Mouse (Mus musculus) midbrain, embryonic 16.5 days (tissue): Measurements from ENCODE around the gene Zbtb22. TPM values are rescaled to one million over a fixed set of nuclear protein-coding genes. Genes with fewer than 3 reads are reported as not detected.
A peak's percentile ranks its signal among the peaks of the same experiment; 100 is the strongest.
"Not testable (repeated sequence)": the region's sequence is repeated elsewhere in the genome, so short reads cannot be mapped to it uniquely, and the experiment has no call there.

Experiments used
- ATAC-seq: fragments of 200-750 bp; cut with Nextera tagmentation; 2 replicates; pipeline ENCODE4 v1.8.0; 2017; ENCODE audit warnings: moderate TSS enrichment
- H3K27ac ChIP-seq: fragments of 300-500 bp; sonication (generic); 2 replicates; pipeline ENCODE4 v1.5.1; 2014; ENCODE audit warnings: mild to moderate bottlenecking, low read length, mixed read lengths
- H3K27me3 ChIP-seq: fragments of 300-500 bp; sonication (generic); 2 replicates; pipeline ENCODE4 v1.6.1; 2014; ENCODE audit warnings: low read depth, low read length, mixed read lengths; ENCODE audit not compliant: control insufficient read depth, insufficient read depth
- H3K36me3 ChIP-seq: fragments of 300-500 bp; sonication (generic); 2 replicates; pipeline ENCODE4 v1.6.1; 2014; ENCODE audit warnings: mild to moderate bottlenecking, low read length, moderate library complexity, mixed read lengths; ENCODE audit not compliant: control insufficient read depth, insufficient read depth
- H3K4me1 ChIP-seq: fragments of 300-500 bp; sonication (generic); 2 replicates; pipeline ENCODE4 v1.6.1; 2014; ENCODE audit warnings: mild to moderate bottlenecking, low read length, mixed read lengths; ENCODE audit not compliant: control insufficient read depth, insufficient read depth
- H3K4me2 ChIP-seq: fragments of 300-500 bp; sonication (generic); 2 replicates; pipeline ENCODE4 v1.6.1; 2014; ENCODE audit warnings: mild to moderate bottlenecking, low read length, mixed read lengths
- H3K4me3 ChIP-seq: fragments of 300-500 bp; sonication (generic); 2 replicates; pipeline ENCODE4 v1.5.1; 2014; ENCODE audit warnings: low read depth, mild to moderate bottlenecking, low read length, moderate library complexity, mixed read lengths
- H3K9ac ChIP-seq: fragments of 300-500 bp; sonication (generic); 2 replicates; pipeline ENCODE4 v1.6.1; 2014; ENCODE audit warnings: low read depth, low read length, mixed read lengths
- H3K9me3 ChIP-seq: fragments of 300-500 bp; sonication (generic); replicated peaks from 2 replicates; pipeline ENCODE4 v1.6.1; 2014; ENCODE audit warnings: mild to moderate bottlenecking, low read length, mixed read lengths; ENCODE audit not compliant: control insufficient read depth, poor library complexity, severe bottlenecking
- WGBS: fragments of 180-500 bp; shearing (Covaris S2); extraction: QIAGEN DNeasy Blood & Tissue Kit; methylation state at CpG from one replicate; pipeline ENCODE4 v1.1.7; 2014; 5-methylcytosine and 5-hydroxymethylcytosine counted together
- polyA plus RNA-seq: library from polyadenylated mRNA; unstranded; fragments of >200 nt; fragmentation: Nextera tagmentation; extraction: Ambion mirVana; gene quantifications from 2 replicates; pipeline ENCODE4 v1.2.1, GENCODE M21; 2015

Zbtb22 gene
- polyA plus RNA-seq, 1 experiment from 2014 or later, result 16.8 TPM

DNA sequence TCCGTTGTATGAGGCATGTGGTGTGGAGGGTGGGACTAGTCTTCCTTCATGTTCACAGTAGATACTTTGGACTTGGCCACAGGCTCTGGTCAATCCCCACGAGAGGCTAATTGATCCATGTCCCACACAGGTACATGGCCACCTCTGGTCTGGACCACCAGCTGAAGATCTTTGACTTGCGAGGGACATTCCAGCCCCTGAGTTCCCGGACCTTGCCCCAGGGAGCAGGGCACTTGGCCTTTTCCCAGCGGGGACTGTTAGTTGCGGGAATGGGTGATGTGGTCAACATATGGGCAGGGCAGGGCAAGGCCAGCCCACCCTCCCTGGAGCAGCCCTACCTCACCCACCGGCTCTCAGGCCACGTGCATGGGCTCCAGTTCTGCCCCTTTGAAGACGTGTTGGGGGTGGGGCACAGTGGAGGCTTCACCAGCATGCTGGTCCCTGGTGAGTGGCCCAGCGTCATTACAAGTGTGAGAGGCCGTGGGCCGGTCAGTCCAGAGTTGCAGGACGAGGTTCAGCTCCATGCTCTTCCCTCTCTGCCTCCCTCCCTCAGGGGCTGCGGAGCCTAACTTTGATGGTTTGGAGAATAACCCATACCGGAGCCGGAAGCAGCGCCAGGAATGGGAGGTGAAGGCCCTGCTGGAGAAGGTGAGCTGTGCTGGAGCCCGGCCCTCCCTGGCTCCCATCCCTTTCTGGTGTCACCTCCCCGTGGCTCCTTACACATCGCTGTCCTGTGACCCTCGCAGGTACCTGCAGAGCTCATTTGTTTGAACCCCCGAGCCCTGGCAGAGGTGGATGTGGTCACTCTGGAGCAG, 32.6 kb downstream of the Zbtb22 start:
- Histone ChIP-seq H3K9ac (no peak overlapping the region), H3K27me3 (no peaks in the 10 kb centered on the region), H3K4me2 (no peak overlapping the region), H3K9me3 (no peaks in the 10 kb centered on the region), H3K36me3 (peaks cover 34% of the 10 kb centered on the region), H3K4me1 (peaks cover 34% of the 10 kb centered on the region), H3K4me3 (no peak overlapping the region), H3K27ac (no peak overlapping the region)
- ATAC-seq, result no peak
- 87% methylated on average over 22 of the region's 22 CpGs for WGBS

DNA sequence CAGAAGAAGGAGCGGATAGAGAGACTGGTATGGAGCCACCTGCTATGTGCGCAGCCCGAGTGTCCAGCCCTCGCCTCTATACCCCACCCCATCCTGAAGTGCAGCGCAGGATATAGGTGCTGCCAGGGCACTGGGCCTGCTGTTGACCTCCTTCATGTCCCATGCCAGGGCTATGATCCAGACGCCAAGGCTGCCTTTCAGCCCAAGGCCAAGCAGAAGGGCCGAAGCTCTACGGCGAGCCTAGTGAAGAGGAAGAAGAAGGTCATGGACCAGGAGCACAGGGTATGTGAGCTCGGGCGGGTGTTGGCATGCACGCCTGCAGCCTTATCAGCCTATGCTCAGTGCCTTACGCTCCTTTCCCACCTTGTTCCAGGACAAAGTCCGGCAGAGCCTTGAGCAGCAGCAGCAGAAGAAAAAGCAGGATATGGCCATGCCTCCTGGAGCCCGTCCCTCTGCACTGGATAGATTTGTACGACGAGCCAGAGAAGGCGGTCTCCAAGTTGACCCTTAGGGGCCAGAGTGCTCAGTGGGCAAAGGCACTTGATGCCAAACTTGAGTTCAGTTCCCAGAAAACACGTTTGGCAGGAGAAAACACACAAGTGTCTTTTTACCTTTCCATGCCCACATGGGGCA, 33.3 kb downstream of the Zbtb22 start:
- H3K36me3 ChIP-seq, result peaks cover 29% of the 10 kb centered on the region
- 87% methylated on average over 19 of the region's 19 CpGs for WGBS
- no peak overlapping the region for H3K4me3 ChIP-seq
- no peak overlapping the region; the same call in 1 of the 2 replicates for H3K4me2 ChIP-seq
- no peaks in the 10 kb centered on the region for H3K27me3 ChIP-seq
- H3K4me1 ChIP-seq, result peaks cover 40% of the 10 kb centered on the region
- ATAC-seq, result no peak
- H3K9me3 ChIP-seq, result no peaks in the 10 kb centered on the region
- H3K27ac ChIP-seq, result no peak overlapping the region
- H3K9ac ChIP-seq, result no peak overlapping the region

DNA sequence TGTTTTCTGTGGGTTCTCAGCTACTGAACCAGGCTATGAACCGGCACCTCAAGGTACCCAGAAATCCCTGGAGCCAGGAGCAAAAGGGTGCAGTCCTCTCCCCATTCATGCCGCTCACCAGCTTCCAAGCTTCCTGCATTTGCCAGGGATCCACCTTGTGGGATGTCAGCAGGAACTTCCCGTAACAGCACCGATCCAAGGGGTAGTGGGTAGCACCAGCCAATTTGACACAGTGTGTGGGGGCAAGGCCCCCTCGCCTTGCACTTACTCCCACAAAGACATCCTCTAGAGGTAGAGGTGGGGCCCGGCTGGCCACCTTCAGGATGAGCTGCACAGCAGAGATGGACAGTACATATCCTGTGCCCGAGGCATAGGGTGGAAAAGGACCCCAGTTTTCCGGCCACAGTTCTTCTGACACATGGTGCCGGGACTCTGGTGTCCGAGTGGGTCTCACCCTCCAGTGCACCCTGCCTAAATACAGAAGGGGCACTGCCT, 34.5 kb downstream of the Zbtb22 start:
- H3K4me3 ChIP-seq, result peak overlapping the region; percentile 60
- no peak overlapping the region; the same call in 1 of the 2 replicates for H3K27ac ChIP-seq
- H3K27me3 ChIP-seq, result no peaks in the 10 kb centered on the region
- H3K36me3 ChIP-seq, result peaks cover 22% of the 10 kb centered on the region; the same call in 1 of the 2 replicates
- peak overlapping the region; percentile 94 for H3K4me2 ChIP-seq
- WGBS, result 72% methylated on average over 10 of the region's 10 CpGs
- H3K9me3 ChIP-seq, result no peaks in the 10 kb centered on the region
- H3K4me1 ChIP-seq, result peaks cover 48% of the 10 kb centered on the region
- ATAC-seq, result no peak
- peak overlapping the region; percentile 84 for H3K9ac ChIP-seq

DNA sequence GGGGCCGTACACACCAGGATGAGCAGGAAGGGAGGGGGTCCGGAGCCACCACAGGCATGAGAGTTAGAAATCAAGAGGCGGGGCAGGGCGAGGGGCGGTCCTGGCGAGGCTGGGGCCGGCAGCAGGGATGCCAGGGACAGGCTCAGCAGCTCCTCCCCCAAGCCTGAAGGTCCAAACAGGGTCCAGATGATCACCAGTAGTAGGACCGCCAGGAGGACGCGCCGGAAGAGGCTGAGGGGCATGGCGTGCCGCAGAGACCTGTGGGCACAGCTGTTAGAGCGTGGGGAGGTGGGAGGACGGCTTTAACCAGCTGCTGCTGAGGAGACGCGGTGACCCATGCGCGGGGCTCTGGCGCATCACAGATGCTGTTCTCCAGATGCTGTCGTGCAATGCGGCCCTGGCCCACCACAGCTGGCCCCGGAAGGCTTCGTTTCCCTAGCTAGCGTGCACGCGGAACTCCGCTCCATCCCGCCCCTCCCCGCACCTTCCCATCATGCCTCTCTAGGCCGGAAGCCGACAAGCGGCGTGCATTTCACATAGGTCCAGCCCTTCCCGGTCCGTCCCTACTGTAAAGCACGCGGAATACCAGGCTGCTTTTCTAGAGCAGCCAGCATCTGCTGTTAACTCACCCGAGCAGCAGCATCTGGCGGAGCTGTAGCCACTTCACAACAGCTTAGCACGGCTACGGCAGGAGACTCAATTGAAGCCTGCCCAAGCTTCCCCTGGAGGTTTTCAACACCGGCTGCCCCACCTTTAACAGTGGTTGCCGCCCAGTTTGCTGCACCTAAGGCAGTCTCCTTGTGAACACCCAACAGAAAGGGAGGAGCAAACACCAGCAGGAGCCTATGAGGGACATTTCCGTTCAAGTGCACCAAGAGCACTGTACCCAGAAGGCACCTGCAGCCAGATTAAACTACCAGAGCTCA, 35.6 kb downstream of the Zbtb22 start, which contains the start of gene B3galt4:
TSS of gene B3galt4 (minus strand) at position 468 of the 926 bp plus-strand sequence.
- ATAC-seq, result peak; percentile 79
- Histone ChIP-seq H3K27ac (peak within 1 kb of the TSS; percentile 89), H3K4me3 (peak within 1 kb of the TSS; percentile 60), H3K4me1 (peaks cover 49% of the 10 kb centered on the region), H3K9me3 (no peaks in the 10 kb centered on the region), H3K9ac (peak within 1 kb of the TSS; percentile 84), H3K36me3 (peaks cover 16% of the 10 kb centered on the region; the same call in 1 of the 2 replicates), H3K4me2 (peak within 1 kb of the TSS; percentile 94), H3K27me3 (no peaks in the 10 kb centered on the region)
- WGBS, result 1% methylated on average over 45 of the region's 45 CpGs

DNA sequence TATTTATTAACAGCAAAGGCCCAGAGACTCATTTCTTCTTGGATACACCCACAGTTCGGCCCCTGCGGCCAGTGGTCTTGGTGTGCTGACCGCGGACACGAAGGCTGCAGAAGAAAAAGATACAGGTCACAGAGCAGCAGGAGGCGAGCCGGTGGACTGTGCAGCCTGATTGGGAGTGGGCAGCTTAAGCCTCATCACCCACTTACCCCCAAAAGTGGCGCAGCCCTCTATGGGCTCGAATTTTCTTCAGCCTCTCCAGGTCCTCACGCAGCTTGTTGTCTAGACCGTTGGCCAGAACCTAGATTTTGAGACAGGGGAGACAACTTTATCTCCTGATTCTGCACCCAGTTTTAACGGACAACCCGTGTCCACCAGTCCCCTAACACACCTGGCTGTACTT, 36.3 kb downstream of the Zbtb22 start:
- 73% methylated on average over 13 of the region's 13 CpGs for whole genome bisulfite sequencing
- H3K9ac ChIP-seq, H3K27ac ChIP-seq: not testable (repeated sequence)

DNA sequence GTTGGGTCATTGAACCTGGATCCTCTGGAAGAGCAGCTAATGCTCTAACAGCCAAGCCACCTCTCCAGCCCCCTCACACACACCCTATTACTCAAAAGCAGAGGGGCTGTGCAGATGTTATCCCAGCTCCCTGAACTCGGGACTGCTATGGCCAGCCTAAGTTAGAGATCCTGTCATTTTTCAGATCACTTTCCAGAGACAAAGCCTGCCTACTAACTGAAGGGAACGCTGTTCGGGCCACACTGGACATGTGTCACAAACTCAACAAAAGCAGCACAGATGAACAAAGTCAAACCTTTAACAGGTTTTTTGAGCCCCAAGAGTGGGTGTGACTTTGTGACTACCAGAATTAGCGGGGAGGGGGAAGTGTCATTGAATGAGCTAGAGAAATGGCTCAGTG, 37.2 kb downstream of the Zbtb22 start:
- Histone ChIP-seq H3K27ac (no peak overlapping the region), H3K9ac (0 out of 2 replicates have a peak overlapping the region, but pooled peaks have one; percentile 11), H3K4me1 (peaks cover 57% of the 10 kb centered on the region), H3K4me3 (no peak overlapping the region), H3K36me3 (peaks cover 15% of the 10 kb centered on the region; the same call in 1 of the 2 replicates), H3K9me3 (no peaks in the 10 kb centered on the region), H3K27me3 (no peaks in the 10 kb centered on the region), H3K4me2 (no peak overlapping the region)
- ATAC-seq, result no peak
- 87% methylated on average over 4 of the region's 4 CpGs for WGBS

More for the DNA sequence above, 36.3 kb downstream of the Zbtb22 start:
- not testable (repeated sequence) for H3K27me3 ChIP-seq, H3K9me3 ChIP-seq, ATAC-seq, H3K4me3 ChIP-seq
- Histone ChIP-seq H3K36me3 (peaks cover 15% of the 10 kb centered on the region; the same call in 1 of the 2 replicates), H3K4me2 (peak overlapping the region; percentile 94), H3K4me1 (peaks cover 56% of the 10 kb centered on the region)

DNA sequence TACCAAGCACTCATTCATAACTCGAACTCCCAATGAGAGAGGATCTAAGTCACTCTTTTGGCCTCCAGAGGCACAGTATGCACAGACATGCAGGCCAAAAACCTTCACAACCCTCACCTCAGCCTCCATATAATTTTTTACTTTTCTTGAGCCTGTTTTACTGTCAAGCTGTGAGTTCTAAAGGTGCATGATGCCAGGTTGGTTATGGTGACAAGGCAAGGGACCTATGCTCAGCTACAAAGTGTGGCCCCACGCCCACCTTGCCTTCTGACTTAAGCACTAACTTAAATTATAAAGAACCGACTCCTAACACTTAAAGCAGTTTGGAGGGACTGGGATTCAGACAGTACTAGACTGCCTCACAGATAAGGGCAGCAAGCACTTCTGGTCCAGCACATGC, 37.6 kb downstream of the Zbtb22 start:
- Histone ChIP-seq H3K9me3 (no peaks in the 10 kb centered on the region), H3K4me3 (no peak overlapping the region), H3K36me3 (peaks cover 13% of the 10 kb centered on the region; the same call in 1 of the 2 replicates), H3K4me1 (peaks cover 57% of the 10 kb centered on the region), H3K4me2 (no peak overlapping the region), H3K9ac (no peak overlapping the region), H3K27me3 (no peaks in the 10 kb centered on the region), H3K27ac (no peak overlapping the region)
- WGBS, result 83% methylated on average over 3 of the region's 3 CpGs
- ATAC-seq, result no peak

DNA sequence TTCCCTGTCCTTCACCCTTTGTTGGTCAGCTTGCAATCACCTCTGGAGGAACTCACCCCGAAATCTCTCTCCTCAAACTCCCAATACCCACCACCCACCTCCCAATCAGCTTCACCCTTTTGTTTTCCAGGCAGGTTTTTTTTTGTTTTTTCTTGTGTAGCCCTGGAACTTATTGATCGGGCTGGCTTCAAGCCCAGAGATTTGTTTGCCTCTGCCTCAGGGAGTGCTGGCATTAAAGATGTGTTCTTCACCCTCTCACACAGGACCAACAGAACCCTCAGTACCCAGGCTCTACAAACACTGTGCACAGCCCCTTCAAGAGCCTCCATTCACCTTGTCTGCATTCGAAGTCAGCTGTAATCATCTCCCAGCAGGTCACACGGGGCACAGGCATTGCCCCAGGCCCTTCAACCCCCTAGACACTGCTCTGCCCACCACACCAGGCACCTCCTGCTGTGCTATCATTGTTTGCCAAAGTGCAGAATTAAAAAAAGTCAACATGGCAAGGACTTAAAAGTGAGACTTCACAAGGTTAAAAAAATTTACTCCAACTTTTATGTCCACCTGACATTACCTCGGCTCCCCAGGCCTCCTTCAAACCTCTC, 38.4 kb downstream of the Zbtb22 start:
- Histone ChIP-seq H3K36me3 (peaks cover 11% of the 10 kb centered on the region; the same call in 1 of the 2 replicates), H3K9me3 (no peaks in the 10 kb centered on the region), H3K4me2 (peak overlapping the region; percentile 97), H3K27me3 (no peaks in the 10 kb centered on the region), H3K9ac (peak overlapping the region; percentile 94), H3K27ac (no peak overlapping the region), H3K4me1 (peaks cover 57% of the 10 kb centered on the region), H3K4me3 (peak overlapping the region; percentile 88)
- no peak for ATAC-seq
- WGBS, result 36% methylated on average over 5 of the region's 5 CpGs
